Comparison of ENCODE assay signal across 10 mouse cellular contexts in genomic region chr3:130962701-130963472, GRCm38 (mm10).
DNase-seq lines count a peak whose midpoint lies in the region; ATAC-seq lines count a peak whose summit lies in the region.
"Had no signal": no experiment of that assay in that cellular context is flagged by ENCODE, and none has a peak within 500 bp of the region (broad histone marks: within the 10 kb centered on the region; RNA-seq: fewer than 3 reads in every experiment).

No protein-coding gene starts in this region.

- H3K36me3 ChIP-seq in heart, embryonic 11.5 days (ENCODE audit: control insufficient read depth, insufficient read depth, low read length) = no peaks in the 10 kb centered on the region
- no peaks in the 10 kb centered on the region for H3K36me3 ChIP-seq in embryonic facial prominence, embryonic 13.5 days
- H3K36me3 ChIP-seq in hindbrain, embryonic 15.5 days = no peaks in the 10 kb centered on the region
- H3K36me3 ChIP-seq in neural tube, embryonic 12.5 days = no peaks in the 10 kb centered on the region
- H3K36me3 ChIP-seq: heart, embryonic 15.5 days had no signal

- H3K9ac ChIP-seq in heart, embryonic 11.5 days (ENCODE audit: low read depth, low read length) = no peak overlapping the region
- no peak overlapping the region for H3K9ac ChIP-seq in embryonic facial prominence, embryonic 13.5 days
- no peak overlapping the region for H3K9ac ChIP-seq in hindbrain, embryonic 15.5 days
- H3K9ac ChIP-seq in neural tube, embryonic 12.5 days = no peak overlapping the region
- H3K9ac ChIP-seq: heart, embryonic 15.5 days had no signal

- intact Hi-C loops in gastrocnemius, postnatal 14 days (cut with DNase I; ENCODE audit: low total_unique reads) = no loop called here

- DNase-seq in heart, adult 18-20 months = no peak
- no peak for DNase-seq in thymus, adult 18-20 months
- DNase-seq in gastrocnemius, postnatal 14 days = no peak
- no peak for DNase-seq in Muller cell, postnatal 12 days (ENCODE audit: inconsistent ontology term)
- DNase-seq: kidney, adult 8-10 months had no signal

- H3K27me3 ChIP-seq in heart, embryonic 11.5 days (ENCODE audit: control insufficient read depth, insufficient read depth, low read length) = no peaks in the 10 kb centered on the region
- H3K27me3 ChIP-seq in embryonic facial prominence, embryonic 13.5 days = no peaks in the 10 kb centered on the region
- H3K27me3 ChIP-seq in hindbrain, embryonic 15.5 days = no peaks in the 10 kb centered on the region
- H3K27me3 ChIP-seq in neural tube, embryonic 12.5 days (replicated peaks) = no peaks in the 10 kb centered on the region
- H3K27me3 ChIP-seq: heart, embryonic 15.5 days had no signal

- WGBS in heart, embryonic 11.5 days (ENCODE audit: insufficient replicate concordance) = 71% methylated on average over 12 of the region's 12 CpGs
- 49% methylated on average over 12 of the region's 12 CpGs for WGBS in embryonic facial prominence, embryonic 13.5 days
- WGBS in hindbrain, embryonic 15.5 days = 42% methylated on average over 12 of the region's 12 CpGs
- 59% methylated on average over 12 of the region's 12 CpGs for WGBS in neural tube, embryonic 12.5 days

- no peak overlapping the region for H3K27ac ChIP-seq in heart, embryonic 11.5 days (ENCODE audit: low read depth, low read length)
- H3K27ac ChIP-seq in embryonic facial prominence, embryonic 13.5 days = no peak overlapping the region; the same call in 1 of the 2 replicates
- peak overlapping the region; percentile 41; the same call in 1 of the 2 replicates for H3K27ac ChIP-seq in hindbrain, embryonic 15.5 days (replicated peaks)
- H3K27ac ChIP-seq in neural tube, embryonic 12.5 days = no peak overlapping the region
- H3K27ac ChIP-seq: heart, embryonic 15.5 days had no signal

- H3K4me3 ChIP-seq in heart, embryonic 11.5 days (ENCODE audit: low read depth, low read length) = no peak overlapping the region
- no peak overlapping the region for H3K4me3 ChIP-seq in embryonic facial prominence, embryonic 13.5 days
- peak overlapping the region; percentile 17 for H3K4me3 ChIP-seq in hindbrain, embryonic 15.5 days
- H3K4me3 ChIP-seq in neural tube, embryonic 12.5 days = no peak overlapping the region
- H3K4me3 ChIP-seq: heart, embryonic 15.5 days had no signal

- H3K4me2 ChIP-seq in heart, embryonic 11.5 days = peak overlapping the region; percentile 39
- peak overlapping the region; percentile 45 for H3K4me2 ChIP-seq in embryonic facial prominence, embryonic 13.5 days
- H3K4me2 ChIP-seq in hindbrain, embryonic 15.5 days = peak overlapping the region; percentile 42
- H3K4me2 ChIP-seq in neural tube, embryonic 12.5 days (replicated peaks) = peak overlapping the region; percentile 50
- H3K4me2 ChIP-seq: heart, embryonic 15.5 days had no signal

- no peaks in the 10 kb centered on the region for H3K9me3 ChIP-seq in heart, embryonic 11.5 days (replicated peaks; ENCODE audit: control insufficient read depth, low read length)
- no peaks in the 10 kb centered on the region for H3K9me3 ChIP-seq in embryonic facial prominence, embryonic 13.5 days
- no peaks in the 10 kb centered on the region for H3K9me3 ChIP-seq in hindbrain, embryonic 15.5 days
- H3K9me3 ChIP-seq in neural tube, embryonic 12.5 days = no peaks in the 10 kb centered on the region
- H3K9me3 ChIP-seq: heart, embryonic 15.5 days had no signal

- no peak for ATAC-seq in heart, embryonic 11.5 days (replicated peaks; ENCODE audit: insufficient number of reproducible peaks, low FRiP score, low TSS enrichment)
- ATAC-seq in embryonic facial prominence, embryonic 13.5 days (ENCODE audit: insufficient number of reproducible peaks, insufficient read depth, low FRiP score, low TSS enrichment, low read depth) = no peak
- peak; percentile 75 for ATAC-seq in hindbrain, embryonic 15.5 days (ENCODE audit: low FRiP score, low read depth)
- peak; percentile 56 for ATAC-seq in neural tube, embryonic 12.5 days (ENCODE audit: low FRiP score, low read depth)

- peaks cover 7% of the 10 kb centered on the region for H3K4me1 ChIP-seq in heart, embryonic 11.5 days (ENCODE audit: control insufficient read depth, insufficient read depth, low read length)
- H3K4me1 ChIP-seq in embryonic facial prominence, embryonic 13.5 days = peaks cover 21% of the 10 kb centered on the region
- H3K4me1 ChIP-seq in hindbrain, embryonic 15.5 days (replicated peaks) = peaks cover 22% of the 10 kb centered on the region
- peaks cover 10% of the 10 kb centered on the region; the same call in 1 of the 2 replicates for H3K4me1 ChIP-seq in neural tube, embryonic 12.5 days

Comparison
In these comparisons a context has a peak if more than half of its experiments do, and no peak if none do; other contexts are left out.
1. ATAC-seq: peak in hindbrain, embryonic 15.5 days (single experiment) and neural tube, embryonic 12.5 days (single experiment); none in heart, embryonic 11.5 days (single experiment) and embryonic facial prominence, embryonic 13.5 days (single experiment).
2. Peak in every context shown above with its lines, with median percentiles within 50 percentile points of each other: H3K4me2 ChIP-seq.